11 mouse cellular contexts compared by ENCODE assay signal in genomic region chr4:151980699-151981098, GRCm38 (mm10). TPM values are rescaled to one million over a fixed set of nuclear protein-coding genes. Genes with fewer than 3 reads are reported as not detected.
DNase-seq lines count a peak whose midpoint lies in the region; ATAC-seq and TF ChIP-seq lines count a peak whose summit lies in the region.
"Had no signal": no experiment of that assay in that cellular context is flagged by ENCODE, and none has a peak within 500 bp of the region (broad histone marks: within the 10 kb centered on the region; RNA-seq: fewer than 3 reads in every experiment).

No protein-coding gene starts in this region.

- no peak; the same call in 1 of the 2 replicates for TF ChIP-seq RAD21 in CH12.LX (IDR thresholded peaks at IDR 0.05; ENCODE audit: low read depth, low read length)

- WGBS in hindbrain, postnatal 0 days: 73% methylated on average over 8 of the region's 8 CpGs
- WGBS in hindbrain, embryonic 16.5 days: 77% methylated on average over 8 of the region's 8 CpGs

- H3K27me3 ChIP-seq in hindbrain, postnatal 0 days (ENCODE audit: insufficient read depth, low read length): no peaks in the 10 kb centered on the region
- no peaks in the 10 kb centered on the region for H3K27me3 ChIP-seq in hindbrain, embryonic 16.5 days (replicated peaks; ENCODE audit: control insufficient read depth, insufficient read depth, low read length)
- no peaks in the 10 kb centered on the region for H3K27me3 ChIP-seq in CH12.LX (replicated peaks)
- H3K27me3 ChIP-seq: embryonic facial prominence, embryonic 12.5 days; heart, embryonic 15.5 days; limb, embryonic 13.5 days; neural tube, embryonic 13.5 days had no signal

- H3K9me3 ChIP-seq in hindbrain, postnatal 0 days (ENCODE audit: low read length): no peaks in the 10 kb centered on the region
- H3K9me3 ChIP-seq in hindbrain, embryonic 16.5 days (ENCODE audit: control insufficient read depth, low read length): no peaks in the 10 kb centered on the region
- H3K9me3 ChIP-seq in CH12.LX (replicated peaks; ENCODE audit: low read length): no peaks in the 10 kb centered on the region
- H3K9me3 ChIP-seq: embryonic facial prominence, embryonic 12.5 days; heart, embryonic 15.5 days; limb, embryonic 13.5 days; neural tube, embryonic 13.5 days had no signal

- TF ChIP-seq EP300 in CH12.LX (IDR thresholded peaks at IDR 0.05; ENCODE audit: low read length): no peak

- H3K4me3 ChIP-seq in hindbrain, postnatal 0 days (ENCODE audit: low read length): no peak overlapping the region
- no peak overlapping the region for H3K4me3 ChIP-seq in hindbrain, embryonic 16.5 days (ENCODE audit: low read length)
- H3K4me3 ChIP-seq in CH12.LX (replicated peaks in 1 of 3; ENCODE audit: low read depth in 2 of 3, low read length in 2 of 3, poor library complexity in 1 of 3): no peak overlapping the region
- H3K4me3 ChIP-seq: embryonic facial prominence, embryonic 12.5 days; heart, embryonic 15.5 days; limb, embryonic 13.5 days; neural tube, embryonic 13.5 days had no signal

- dilution Hi-C loops in CH12.LX (cut with MboI; ENCODE audit: extremely low pct_ligation_motif_present, extremely low pct_unique_long_range_greater_than_20kb, low sequenced_read_pairs): no loop called here

- ATAC-seq in hindbrain, postnatal 0 days: no peak
- ATAC-seq in hindbrain, embryonic 16.5 days: no peak
- ATAC-seq in granulocyte monocyte progenitor cell, adult 5-6 weeks (replicated peaks; ENCODE audit: poor library complexity, severe bottlenecking): no peak

- TF ChIP-seq CTCF in hindbrain, postnatal 0 days (IDR thresholded peaks at IDR 0.05; ENCODE audit: low read depth): peak; percentile 41
- peak in 1 of 2 experiments; percentile 41; a peak in 2 of 4 replicates for TF ChIP-seq CTCF in CH12.LX (conservative IDR thresholded peaks at IDR 0.05 in 1 of 2, IDR thresholded peaks at IDR 0.05 in 1 of 2; ENCODE audit: low read depth in 2 of 2, low read length in 2 of 2)

- in situ Hi-C loops in CH12.LX (cut with MboI; ENCODE audit: low pct_ligation_motif_present, low pct_unique_long_range_greater_than_20kb, low sequenced_read_pairs): no loop called here

- no peaks in the 10 kb centered on the region for H3K4me1 ChIP-seq in hindbrain, postnatal 0 days (ENCODE audit: insufficient read depth, low read length)
- peaks cover 2% of the 10 kb centered on the region; the same call in 1 of the 2 replicates for H3K4me1 ChIP-seq in hindbrain, embryonic 16.5 days (ENCODE audit: control insufficient read depth, insufficient read depth, low read depth, low read length)
- peaks cover 3 to 6% of the 10 kb centered on the region in 2 experiments; a peak in 3 of 4 replicates for H3K4me1 ChIP-seq in CH12.LX (ENCODE audit: control insufficient read depth in 1 of 2, insufficient read depth in 2 of 2)

- no peak overlapping the region for H3K27ac ChIP-seq in hindbrain, postnatal 0 days
- no peak overlapping the region for H3K27ac ChIP-seq in hindbrain, embryonic 16.5 days (ENCODE audit: low read depth, low read length)
- no peak overlapping the region for H3K27ac ChIP-seq in CH12.LX (ENCODE audit: insufficient read depth, low read depth)
- H3K27ac ChIP-seq: embryonic facial prominence, embryonic 12.5 days; heart, embryonic 15.5 days; limb, embryonic 13.5 days; neural tube, embryonic 13.5 days had no signal

- peak; percentile 56 for DNase-seq in hindbrain, postnatal 0 days (ENCODE audit: low spot score)
- DNase-seq in 416B (ENCODE audit: low read depth): peak; percentile 38
- DNase-seq in CH12.LX (ENCODE audit: extremely low read depth): peak; percentile 12
- peak; percentile 60 for DNase-seq in induced T-regulatory cell, adult 2 months (ENCODE audit: low read depth)
- no peak for DNase-seq in kidney, adult 8-10 months

- H3K9ac ChIP-seq in hindbrain, postnatal 0 days (replicated peaks; ENCODE audit: low read length): no peak overlapping the region
- H3K9ac ChIP-seq in hindbrain, embryonic 16.5 days (ENCODE audit: low read depth, low read length): no peak overlapping the region
- no peak overlapping the region for H3K9ac ChIP-seq in CH12.LX (ENCODE audit: insufficient read depth, low read depth)
- H3K9ac ChIP-seq: embryonic facial prominence, embryonic 12.5 days; heart, embryonic 15.5 days; limb, embryonic 13.5 days; neural tube, embryonic 13.5 days had no signal

- no peak overlapping the region for H3K4me2 ChIP-seq in hindbrain, postnatal 0 days (ENCODE audit: low read depth, low read length)
- H3K4me2 ChIP-seq in hindbrain, embryonic 16.5 days (ENCODE audit: low read length): no peak overlapping the region
- H3K4me2 ChIP-seq in CH12.LX (ENCODE audit: insufficient read depth, low read depth, poor library complexity, severe bottlenecking): no peak overlapping the region
- H3K4me2 ChIP-seq: embryonic facial prominence, embryonic 12.5 days; heart, embryonic 15.5 days; limb, embryonic 13.5 days; neural tube, embryonic 13.5 days had no signal

- no peak for TF ChIP-seq POLR2A in CH12.LX (IDR thresholded peaks at IDR 0.05; ENCODE audit: low read depth, low read length)

- H3K36me3 ChIP-seq in hindbrain, postnatal 0 days (ENCODE audit: insufficient read depth, low read length): peaks cover 15% of the 10 kb centered on the region
- H3K36me3 ChIP-seq in hindbrain, embryonic 16.5 days (ENCODE audit: control insufficient read depth, insufficient read depth, low read length): peaks cover 10% of the 10 kb centered on the region
- H3K36me3 ChIP-seq in CH12.LX (replicated peaks in 1 of 2; ENCODE audit: control insufficient read depth in 1 of 2, insufficient read depth in 1 of 2, low read length in 1 of 2): peaks cover 69 to 89% of the 10 kb centered on the region in 2 experiments

- H3K79me2 ChIP-seq in CH12.LX (replicated peaks; ENCODE audit: control insufficient read depth, extremely low read depth, insufficient read depth, poor library complexity, severe bottlenecking): no peaks in the 10 kb centered on the region

TF ChIP-seq in CH12.LX, 34 proteins besides CTCF, POLR2A, EP300 and RAD21 (continues in another document):
- no peak for TF ChIP-seq IRF4 (IDR thresholded peaks at IDR 0.05; ENCODE audit: low read depth, low read length)
- no peak for TF ChIP-seq HCFC1 (IDR thresholded peaks at IDR 0.05; ENCODE audit: low read depth, low read length)
- TF ChIP-seq SMC3 (IDR thresholded peaks at IDR 0.05; ENCODE audit: low read depth, low read length): no peak
- no peak for TF ChIP-seq ZC3H11A (IDR thresholded peaks at IDR 0.05; ENCODE audit: low read depth, low read length)
- TF ChIP-seq MAZ (IDR thresholded peaks at IDR 0.05; ENCODE audit: low read depth, low read length): no peak
- no peak for TF ChIP-seq E2F4 (IDR thresholded peaks at IDR 0.05; ENCODE audit: insufficient replicate concordance, low read depth, low read length)

RNA-seq across cellular contexts. Expression of gene Thap3, which starts 8.1 kb away (rescaled TPM):
- 12.1 and 14.9 TPM in 2 replicates for total RNA-seq in hindbrain, postnatal 0 days (2014; rRNA removed)
- 42.1 and 47.3 TPM in 2 replicates for polyA plus RNA-seq in hindbrain, postnatal 0 days (2015; fragmentation: Nextera tagmentation; extraction: Ambion mirVana)
- polyA plus RNA-seq in hindbrain, embryonic 16.5 days (2015; fragmentation: Nextera tagmentation; extraction: Ambion mirVana): 35.4 and 35.7 TPM in 2 replicates
- 20.0 and 27.6 TPM in 2 replicates for total RNA-seq in CH12.LX (2012; rRNA removed)
- 10.1 and 12.8 TPM in 2 replicates for total RNA-seq in CH12.LX (2014; rRNA removed)
- 11.0 and 11.7 TPM in 2 replicates for polyA plus RNA-seq in CH12.LX (2012; ENCODE audit: insufficient read length, low read depth)
- 10.4 and 14.0 TPM in 2 replicates for total RNA-seq in granulocyte monocyte progenitor cell, adult 5-6 weeks (2014; fragmentation: Nextera tagmentation)
- total RNA-seq in granulocyte monocyte progenitor cell, adult 5-6 weeks (2017): 4.9 and 10.8 TPM in 2 replicates

RNA-seq across cellular contexts. Expression of gene Phf13, which starts 15.4 kb away (rescaled TPM):
- 19.9 and 20.8 TPM in 2 replicates for total RNA-seq in hindbrain, postnatal 0 days (2014; rRNA removed)
- polyA plus RNA-seq in hindbrain, postnatal 0 days (2015; fragmentation: Nextera tagmentation; extraction: Ambion mirVana): 14.6 and 15.0 TPM in 2 replicates
- 21.3 and 24.8 TPM in 2 replicates for polyA plus RNA-seq in hindbrain, embryonic 16.5 days (2015; fragmentation: Nextera tagmentation; extraction: Ambion mirVana)
- total RNA-seq in CH12.LX (2012; rRNA removed) (4.9 and 5.0 TPM in 2 replicates), CH12.LX (2014; rRNA removed) (1.9 and 2.1 TPM in 2 replicates)
- 3.9 and 4.9 TPM in 2 replicates for polyA plus RNA-seq in CH12.LX (2012; ENCODE audit: insufficient read length, low read depth)
- 1.4 and 5.7 TPM in 2 replicates for total RNA-seq in granulocyte monocyte progenitor cell, adult 5-6 weeks (2014; fragmentation: Nextera tagmentation)
- 2.1 and 2.4 TPM in 2 replicates for total RNA-seq in granulocyte monocyte progenitor cell, adult 5-6 weeks (2017)

RNA-seq across cellular contexts. Expression of gene Klhl21, which starts 27.9 kb away (rescaled TPM):
- 12.3 and 14.0 TPM in 2 replicates for total RNA-seq in hindbrain, postnatal 0 days (2014; rRNA removed)
- polyA plus RNA-seq in hindbrain, postnatal 0 days (2015; fragmentation: Nextera tagmentation; extraction: Ambion mirVana): 4.5 and 4.8 TPM in 2 replicates
- polyA plus RNA-seq in hindbrain, embryonic 16.5 days (2015; fragmentation: Nextera tagmentation; extraction: Ambion mirVana): 4.7 and 5.0 TPM in 2 replicates
- total RNA-seq in CH12.LX (2012; rRNA removed): 7.1 and 9.5 TPM in 2 replicates
- total RNA-seq in CH12.LX (2014; rRNA removed): 4.4 and 4.9 TPM in 2 replicates
- 9.1 and 9.4 TPM in 2 replicates for polyA plus RNA-seq in CH12.LX (2012; ENCODE audit: insufficient read length, low read depth)
- 9.8 and 11.6 TPM in 2 replicates for total RNA-seq in granulocyte monocyte progenitor cell, adult 5-6 weeks (2014; fragmentation: Nextera tagmentation)
- total RNA-seq in granulocyte monocyte progenitor cell, adult 5-6 weeks (2017): 4.3 and 6.3 TPM in 2 replicates

RNA-seq across cellular contexts. Expression of gene Zbtb48, which starts 46.8 kb away (rescaled TPM):
- total RNA-seq in hindbrain, postnatal 0 days (2014; rRNA removed): 7.0 and 8.6 TPM in 2 replicates
- 10.7 and 16.2 TPM in 2 replicates for polyA plus RNA-seq in hindbrain, postnatal 0 days (2015; fragmentation: Nextera tagmentation; extraction: Ambion mirVana)
- 18.1 and 20.9 TPM in 2 replicates for polyA plus RNA-seq in hindbrain, embryonic 16.5 days (2015; fragmentation: Nextera tagmentation; extraction: Ambion mirVana)
- total RNA-seq in CH12.LX (2012; rRNA removed) (7.4 and 10.5 TPM in 2 replicates), CH12.LX (2014; rRNA removed) (8.6 and 10.5 TPM in 2 replicates)
- 13.6 and 14.0 TPM in 2 replicates for polyA plus RNA-seq in CH12.LX (2012; ENCODE audit: insufficient read length, low read depth)
- total RNA-seq in granulocyte monocyte progenitor cell, adult 5-6 weeks (2014; fragmentation: Nextera tagmentation): 9.2 and 15.7 TPM in 2 replicates
- 5.2 and 10.3 TPM in 2 replicates for total RNA-seq in granulocyte monocyte progenitor cell, adult 5-6 weeks (2017)

RNA-seq across cellular contexts. Expression of gene Dnajc11, which starts 47.2 kb away (rescaled TPM):
- 94.5 and 108 TPM in 2 replicates for total RNA-seq in hindbrain, postnatal 0 days (2014; rRNA removed)
- polyA plus RNA-seq in hindbrain, postnatal 0 days (2015; fragmentation: Nextera tagmentation; extraction: Ambion mirVana): 64.1 and 65.6 TPM in 2 replicates
- polyA plus RNA-seq in hindbrain, embryonic 16.5 days (2015; fragmentation: Nextera tagmentation; extraction: Ambion mirVana): 78.4 and 86.9 TPM in 2 replicates
- 63.5 and 81.2 TPM in 2 replicates for total RNA-seq in CH12.LX (2012; rRNA removed)
- total RNA-seq in CH12.LX (2014; rRNA removed): 73.7 and 75.6 TPM in 2 replicates
- polyA plus RNA-seq in CH12.LX (2012; ENCODE audit: insufficient read length, low read depth): 102 and 133 TPM in 2 replicates
- 73.5 and 77.5 TPM in 2 replicates for total RNA-seq in granulocyte monocyte progenitor cell, adult 5-6 weeks (2014; fragmentation: Nextera tagmentation)
- total RNA-seq in granulocyte monocyte progenitor cell, adult 5-6 weeks (2017): 57.8 and 71.2 TPM in 2 replicates

Comparison
In these comparisons a context has a peak if more than half of its experiments do, and no peak if none do; other contexts are left out.
1. DNase-seq: peak in hindbrain, postnatal 0 days (single experiment), 416B (single experiment), CH12.LX (single experiment) and induced T-regulatory cell, adult 2 months (single experiment); none in kidney, adult 8-10 months (0 of 2).